Mouse (Mus musculus) lung, adult 2 months (tissue): ENCODE results near the gene Tes3-ps.

Experiments
- CTCF ChIP-seq: fragments of 200-500 bp; IDR thresholded peaks from 2 replicates; pipeline ENCODE4 v1.5.1; 2011; ENCODE audit warnings: mild to moderate bottlenecking, low read length, control low read depth; ENCODE audit not compliant: insufficient read depth
- POLR2A ChIP-seq: fragments of 200-500 bp; IDR thresholded peaks from 2 replicates; pipeline ENCODE4 v1.6.1; 2011; ENCODE audit warnings: low read depth, mild to moderate bottlenecking, control low read depth, low read length, borderline replicate concordance; ENCODE audit errors: extremely low read depth

- TF ChIP-seq CTCF (no peak), POLR2A (no peak)
Measured at GRCm38 (mm10) chr13:49465875-49466274, 27.2 kb upstream of the Tes3-ps start.
